Mouse (Mus musculus) heart, adult 2 months (tissue): ENCODE results near the gene Fam206a. TPM values are rescaled to one million over a fixed set of nuclear protein-coding genes. Genes with fewer than 3 reads are reported as not detected.
A peak's percentile ranks its signal among the peaks of the same experiment; 100 is the strongest.

Experiments used
- DNase-seq, 2 experiments: peaks; one replicate each; pipeline ENCODE4 v3.0.0; 2021
- H3K27ac ChIP-seq: fragments of 200-600 bp; 2 replicates; pipeline ENCODE4 v1.8.1; 2022
- H3K27me3 ChIP-seq: fragments of 200-500 bp; 2 replicates; pipeline ENCODE4 v1.6.1; 2012; ENCODE audit warnings: mild to moderate bottlenecking, low read length, inconsistent platforms, mixed read lengths; ENCODE audit not compliant: control insufficient read depth, insufficient read depth
- H3K36me3 ChIP-seq: fragments of 200-500 bp; 2 replicates; pipeline ENCODE4 v1.6.1; 2012; ENCODE audit warnings: low read length, inconsistent platforms; ENCODE audit not compliant: control insufficient read depth, insufficient read depth
- H3K4me1 ChIP-seq: fragments of 200-500 bp; 2 replicates; pipeline ENCODE4 v1.6.1; 2011; ENCODE audit warnings: low read length; ENCODE audit not compliant: control insufficient read depth, insufficient read depth
- H3K4me3 ChIP-seq: fragments of 200-600 bp; 2 replicates; pipeline ENCODE4 v1.8.1; 2022
- H3K79me2 ChIP-seq: fragments of 200-500 bp; replicated peaks from 2 replicates; pipeline ENCODE4 v1.6.1; 2012; ENCODE audit warnings: mild to moderate bottlenecking, inconsistent platforms, low read length, moderate library complexity, mixed read lengths; ENCODE audit not compliant: control insufficient read depth, insufficient read depth
- H3K9ac ChIP-seq: fragments of 200-500 bp; 2 replicates; pipeline ENCODE4 v1.6.1; 2012; ENCODE audit warnings: low read depth, mild to moderate bottlenecking, control low read depth, inconsistent platforms, low read length, mixed read lengths
- CTCF ChIP-seq: fragments of 200-600 bp; IDR thresholded peaks from 2 replicates; pipeline ENCODE4 v1.8.1; 2022; ENCODE audit warnings: antibody characterized with exemption, mild to moderate bottlenecking, moderate library complexity
- EP300 ChIP-seq: fragments of 200-500 bp; IDR thresholded peaks from 2 replicates; pipeline ENCODE4 v1.6.1; 2011; ENCODE audit warnings: low read depth, low read length, control low read depth; ENCODE audit not compliant: insufficient read depth
- POLR2A ChIP-seq: fragments of 200-500 bp; IDR thresholded peaks from 2 replicates; pipeline ENCODE4 v1.6.1; 2011; ENCODE audit warnings: mild to moderate bottlenecking, low read depth, low read length, control low read depth; ENCODE audit not compliant: insufficient read depth
- WGBS: fragments of 180-500 bp; shearing (Covaris S2); methylation state at CpG from one replicate; pipeline ENCODE4 v1.1.7; 2018; 5-methylcytosine and 5-hydroxymethylcytosine counted together
- intact Hi-C: fragments of 180-260 bp; cut with DNase I; formaldehyde crosslinking; loops from one replicate; pipeline ENCODE4 v1.15.1; 2025
- polyA plus RNA-seq: library from polyadenylated mRNA; depleted of rRNA; stranded (reverse); fragments of >200 nt; gene quantifications from 2 replicates; pipeline ENCODE4 v1.2.3, GENCODE M21; 2012
- total RNA-seq, 2 experiments: library from RNA; stranded (reverse); gene quantifications; 2 replicates each; pipeline ENCODE4 v1.2.3; 2021

The Fam206a gene
- total and polyA plus RNA-seq, 3 experiments, result 1.9 to 2.2 (median 2.0) TPM

DNA sequence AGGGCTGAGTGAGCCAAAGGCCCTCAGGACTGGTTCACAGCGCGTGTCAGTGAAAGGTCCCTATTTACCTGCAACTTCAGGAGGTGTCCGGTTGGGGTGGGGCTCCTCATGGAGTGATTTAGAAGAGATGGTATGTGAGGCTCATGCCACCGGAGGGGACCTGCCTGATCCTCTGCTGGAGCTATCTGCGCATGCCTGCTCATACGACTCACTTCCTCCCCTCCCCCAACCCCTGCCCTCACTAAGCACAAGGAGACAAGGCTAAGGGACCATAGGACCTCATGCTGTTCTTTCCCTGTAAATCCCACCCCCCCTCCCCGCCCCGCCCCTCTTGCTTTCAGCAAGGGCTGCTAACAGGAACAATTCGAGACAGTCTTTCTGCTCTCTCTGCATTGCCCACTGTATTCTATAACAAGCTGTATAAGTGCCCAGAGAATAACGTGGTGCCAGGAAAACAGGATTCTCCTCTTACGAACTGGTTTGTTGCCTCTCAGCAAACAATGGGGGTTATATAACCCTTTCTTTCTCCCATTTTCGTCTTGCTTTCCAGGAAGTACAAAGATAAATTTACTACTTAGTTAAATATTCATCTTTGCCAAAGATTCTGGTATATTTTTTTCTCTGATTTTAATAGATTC, 43.9 kb downstream of the Fam206a start:
- 66% methylated on average over 12 of the region's 12 CpGs for WGBS
- no peak overlapping the region for H3K27ac ChIP-seq
- TF ChIP-seq CTCF, result no peak
- TF ChIP-seq EP300, result no peak
- TF ChIP-seq POLR2A, result no peak
- H3K36me3 ChIP-seq, result no peaks in the 10 kb centered on the region; the same call in 1 of the 2 replicates
- no peak for DNase-seq
- H3K4me3 ChIP-seq, result no peak overlapping the region
- H3K4me1 ChIP-seq, result peaks cover 1% of the 10 kb centered on the region
- intact Hi-C loops, result no loop called here
- H3K9ac ChIP-seq, result no peak overlapping the region
- no peaks in the 10 kb centered on the region for H3K79me2 ChIP-seq
- H3K27me3 ChIP-seq, result no peaks in the 10 kb centered on the region

DNA sequence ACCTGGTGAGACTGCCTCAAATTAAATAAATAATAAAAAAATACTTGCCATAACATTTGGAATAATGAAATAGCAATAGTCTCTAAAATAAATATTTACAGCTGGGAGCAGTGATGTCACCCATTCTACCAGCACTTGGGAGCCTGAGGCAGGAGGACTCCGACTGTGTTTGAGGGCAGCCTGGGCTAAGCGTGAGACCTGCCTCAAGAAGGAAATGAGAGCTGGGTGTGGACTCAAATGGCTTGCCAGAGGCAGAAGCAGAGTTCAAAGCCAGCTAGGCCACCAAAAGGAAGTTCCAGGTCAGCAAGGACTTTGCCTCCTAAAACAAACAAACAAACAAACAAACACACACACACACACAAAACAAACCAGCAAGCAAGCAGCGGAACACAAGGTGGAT, 45.3 kb downstream of the Fam206a start:
- Histone ChIP-seq H3K4me3 (no peak overlapping the region), H3K36me3 (no peaks in the 10 kb centered on the region), H3K4me1 (peaks cover 1% of the 10 kb centered on the region), H3K27ac (no peak overlapping the region), H3K9ac (no peak overlapping the region), H3K79me2 (no peaks in the 10 kb centered on the region), H3K27me3 (no peaks in the 10 kb centered on the region)
- no peak for DNase-seq
- 85% methylated on average over 3 of the region's 3 CpGs for WGBS
- no peak for TF ChIP-seq POLR2A
- no peak for TF ChIP-seq CTCF
- TF ChIP-seq EP300, result no peak
- intact Hi-C loops, result no loop called here

DNA sequence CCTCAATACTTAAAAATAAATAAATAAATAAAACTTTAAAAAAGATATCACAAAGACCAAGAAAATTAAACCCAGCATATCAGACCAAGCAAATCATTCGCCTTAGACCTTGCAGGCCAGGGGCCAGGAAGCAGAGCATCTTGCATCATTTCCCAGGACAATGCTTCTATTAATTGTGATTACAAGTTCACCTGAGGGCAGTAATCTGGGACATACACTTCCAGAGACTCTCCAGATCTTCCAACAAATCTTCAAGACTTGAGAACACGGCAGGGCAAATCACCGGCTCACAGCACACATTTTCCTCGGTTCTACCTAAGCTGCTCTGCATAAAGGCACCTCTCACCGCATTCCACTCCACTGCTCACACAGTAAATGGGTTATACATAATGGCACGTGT, 45.9 kb downstream of the Fam206a start:
- no peaks in the 10 kb centered on the region for H3K36me3 ChIP-seq
- TF ChIP-seq CTCF, result no peak
- TF ChIP-seq POLR2A, result no peak
- TF ChIP-seq EP300, result no peak
- H3K9ac ChIP-seq, result no peak overlapping the region
- no peak for DNase-seq
- WGBS, result 74% methylated on average over 6 of the region's 6 CpGs
- H3K4me3 ChIP-seq, result no peak overlapping the region
- H3K4me1 ChIP-seq, result peaks cover 1% of the 10 kb centered on the region
- intact Hi-C loops, result no loop called here
- no peaks in the 10 kb centered on the region for H3K27me3 ChIP-seq
- H3K79me2 ChIP-seq, result no peaks in the 10 kb centered on the region
- H3K27ac ChIP-seq, result no peak overlapping the region

DNA sequence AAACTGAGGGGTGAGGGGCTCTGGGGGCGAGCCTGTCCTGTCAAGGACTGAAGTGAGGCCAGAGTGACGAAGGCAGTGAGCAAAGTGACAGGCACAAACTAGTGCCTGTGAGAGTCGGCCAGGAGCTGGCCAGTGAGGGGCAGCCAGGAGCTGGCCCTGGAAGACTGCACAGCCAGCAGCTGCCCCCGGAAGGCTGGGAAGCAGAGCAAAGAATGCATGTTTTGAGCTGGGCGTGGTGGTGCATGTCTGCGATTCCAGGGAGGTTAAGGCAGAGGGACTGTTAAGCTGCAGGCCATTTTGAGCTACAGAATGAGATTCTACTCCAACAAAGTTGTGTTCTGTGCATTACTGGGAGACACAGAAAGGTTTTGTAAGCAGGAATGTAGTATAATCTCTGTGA, 48.6 kb downstream of the Fam206a start:
- no peak overlapping the region for H3K9ac ChIP-seq
- peak; percentile 26 to 30 for DNase-seq
- intact Hi-C loops, result no loop called here

DNA sequence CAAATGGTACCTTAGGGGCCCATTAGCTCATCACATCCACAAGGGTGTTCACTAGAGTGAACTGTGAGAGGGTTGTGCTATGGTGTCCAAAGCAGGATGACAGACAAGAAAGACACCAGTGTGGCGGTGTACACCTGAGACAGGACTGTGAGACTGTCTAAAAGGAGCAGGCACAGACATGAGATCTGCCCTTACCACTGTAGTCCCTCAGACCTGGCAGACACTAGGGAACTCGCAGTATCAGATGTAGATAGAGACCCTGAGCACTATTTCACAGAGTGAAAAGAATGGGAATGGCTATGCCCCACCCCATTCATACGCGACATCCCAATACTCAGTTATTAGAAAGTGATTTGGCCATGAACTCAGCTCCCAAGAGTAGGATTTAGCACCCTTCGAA, 53.8 kb downstream of the Fam206a start:
- no peaks in the 10 kb centered on the region for H3K36me3 ChIP-seq
- 93% methylated on average over 5 of the region's 5 CpGs for WGBS

More for the DNA sequence above, 48.6 kb downstream of the Fam206a start:
- H3K27ac ChIP-seq, result no peak overlapping the region
- no peaks in the 10 kb centered on the region for H3K36me3 ChIP-seq
- no peak overlapping the region for H3K4me3 ChIP-seq
- TF ChIP-seq POLR2A (no peak), CTCF (peak; percentile 56), EP300 (no peak)
- 19% methylated on average over 6 of the region's 6 CpGs for WGBS
- H3K4me1 ChIP-seq, result peaks cover 1% of the 10 kb centered on the region
- no peaks in the 10 kb centered on the region for H3K79me2 ChIP-seq
- H3K27me3 ChIP-seq, result no peaks in the 10 kb centered on the region

DNA sequence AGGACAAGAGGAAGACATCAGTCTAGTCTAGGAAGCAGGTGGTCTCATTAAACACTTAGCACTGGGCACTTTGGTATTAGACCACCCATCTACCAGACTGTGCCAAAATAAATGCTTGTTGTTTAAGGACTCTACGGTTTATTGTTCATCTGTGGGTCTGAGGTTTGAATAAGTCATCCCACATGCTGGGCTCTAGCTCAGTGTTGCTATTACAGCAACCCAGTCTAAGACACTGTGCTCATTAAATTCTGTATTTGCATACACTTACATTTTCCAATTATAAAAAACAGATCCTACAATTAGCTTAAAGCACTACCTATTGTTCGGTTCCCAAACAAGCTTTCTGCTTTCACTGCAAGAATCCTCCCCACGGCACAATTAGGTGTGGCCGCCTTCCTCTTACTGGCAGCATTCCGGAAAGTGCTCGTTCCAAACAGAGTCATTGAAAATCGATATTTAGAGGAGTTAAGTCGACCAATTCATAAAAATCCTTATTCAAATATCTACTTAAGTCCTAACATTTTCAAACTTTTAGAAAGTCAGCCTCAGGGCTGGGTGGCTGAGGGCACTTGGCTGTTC, 54.3 kb downstream of the Fam206a start:
- Histone ChIP-seq H3K27me3 (no peaks in the 10 kb centered on the region), H3K9ac (no peak overlapping the region), H3K27ac (no peak overlapping the region), H3K79me2 (no peaks in the 10 kb centered on the region), H3K4me3 (no peak overlapping the region), H3K36me3 (no peaks in the 10 kb centered on the region), H3K4me1 (no peaks in the 10 kb centered on the region)
- TF ChIP-seq POLR2A (no peak), EP300 (no peak), CTCF (no peak)
- WGBS, result 63% methylated on average over 8 of the region's 8 CpGs
- intact Hi-C loops, result no loop called here
- DNase-seq, result no peak

More for the DNA sequence above, 53.8 kb downstream of the Fam206a start:
- no peak for DNase-seq
- TF ChIP-seq EP300 (no peak), POLR2A (no peak), CTCF (no peak)
- Histone ChIP-seq H3K27ac (no peak overlapping the region), H3K9ac (no peak overlapping the region), H3K4me3 (no peak overlapping the region), H3K27me3 (no peaks in the 10 kb centered on the region), H3K4me1 (no peaks in the 10 kb centered on the region), H3K79me2 (no peaks in the 10 kb centered on the region)
- intact Hi-C loops, result no loop called here
